Mouse (Mus musculus): ENCODE data around the gene Acyp2. TPM values are rescaled to one million over a fixed set of nuclear protein-coding genes. Genes with fewer than 3 reads are reported as not detected.

Gene Acyp2
- polyA plus RNA-seq, 1 experiment from 2014 or later = 50.0 TPM

DNA sequence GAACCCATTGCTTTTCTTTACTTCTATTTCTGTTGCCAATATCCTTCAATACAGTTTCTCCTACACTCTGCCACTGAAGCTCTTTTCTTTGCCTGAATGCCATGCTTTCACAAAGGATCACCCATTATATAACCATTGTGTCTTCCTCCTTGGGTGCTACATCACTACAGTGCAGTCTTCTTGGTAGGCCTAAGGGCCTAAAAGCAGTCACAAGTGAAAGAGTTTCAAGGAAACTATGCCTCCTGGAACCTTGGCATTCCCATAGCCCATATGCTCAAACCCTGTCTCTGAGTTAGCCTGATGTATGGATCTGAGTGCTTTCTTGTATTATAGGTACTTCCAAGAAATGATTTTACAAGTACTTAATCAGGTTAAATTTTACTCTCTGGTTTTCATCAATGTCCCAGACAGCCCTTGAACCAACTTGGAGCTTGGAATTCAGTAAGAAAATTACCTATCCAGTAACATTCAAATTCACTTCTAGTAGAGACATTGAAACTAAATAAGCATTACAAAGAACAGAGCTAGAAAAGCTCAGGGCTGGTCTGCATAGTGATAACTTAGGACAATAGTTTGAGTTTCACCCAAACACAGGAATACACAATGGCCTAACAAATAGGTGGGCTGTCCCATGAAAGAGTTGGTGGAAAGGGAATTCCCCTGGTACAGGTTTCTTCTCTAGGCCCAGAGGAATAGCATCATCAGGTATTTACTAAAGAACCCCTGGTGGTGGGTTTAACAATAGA is 157.7 kb downstream of the Acyp2 start:
- Histone ChIP-seq H3K27ac (no peak overlapping the region), H3K9ac (ENCODE audit: low read depth, low read length) (no peak overlapping the region), H3K4me3 (replicated peaks; ENCODE audit: low read depth, low read length) (no peak overlapping the region), H3K9me3 (replicated peaks; ENCODE audit: low read length) (no peaks in the 10 kb centered on the region), H3K27me3 (ENCODE audit: insufficient read depth, low read length) (no peaks in the 10 kb centered on the region), H3K4me2 (ENCODE audit: low read length) (no peak overlapping the region), H3K36me3 (ENCODE audit: insufficient read depth, low read length) (no peaks in the 10 kb centered on the region), H3K4me1 (replicated peaks; ENCODE audit: insufficient read depth, low read length) (no peaks in the 10 kb centered on the region)
- DNase-seq (ENCODE audit: low spot score) (no peak), ATAC-seq (replicated peaks; ENCODE audit: low FRiP score, low read depth) (no peak)
- no peak for TF ChIP-seq CTCF (IDR thresholded peaks at IDR 0.05; ENCODE audit: low read depth)

DNA sequence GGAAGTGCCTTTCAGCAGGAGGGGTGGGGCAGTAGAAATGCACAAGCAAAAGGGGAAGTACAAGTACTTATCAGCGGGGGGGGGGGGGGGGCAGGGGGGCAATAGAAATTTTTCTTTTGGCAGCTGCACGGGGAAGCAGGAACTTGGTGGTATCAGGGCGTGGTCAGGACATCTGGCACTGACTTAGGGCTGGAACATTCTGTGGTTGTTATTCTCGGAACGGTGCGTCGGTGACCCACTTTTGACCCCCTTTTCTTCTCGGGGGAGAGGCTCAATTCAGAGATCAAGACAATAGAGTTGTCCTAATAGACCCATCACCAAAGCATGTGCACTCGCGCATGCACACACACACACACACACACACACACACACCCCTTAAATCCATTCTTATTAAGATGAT is 161.2 kb downstream of the Acyp2 start:
- H3K27me3 ChIP-seq (ENCODE audit: insufficient read depth, low read length) = no peaks in the 10 kb centered on the region
- no peak for DNase-seq (ENCODE audit: low spot score)
- no peak overlapping the region for H3K27ac ChIP-seq
- no peak overlapping the region for H3K4me2 ChIP-seq (ENCODE audit: low read length)
- no peaks in the 10 kb centered on the region for H3K9me3 ChIP-seq (replicated peaks; ENCODE audit: low read length)
- H3K9ac ChIP-seq (ENCODE audit: low read depth, low read length) = no peak overlapping the region
- no peak overlapping the region for H3K4me3 ChIP-seq (replicated peaks; ENCODE audit: low read depth, low read length)
- no peaks in the 10 kb centered on the region for H3K4me1 ChIP-seq (replicated peaks; ENCODE audit: insufficient read depth, low read length)
- ATAC-seq (replicated peaks; ENCODE audit: low FRiP score, low read depth) = no peak
- H3K36me3 ChIP-seq (ENCODE audit: insufficient read depth, low read length) = no peaks in the 10 kb centered on the region
- TF ChIP-seq CTCF (IDR thresholded peaks at IDR 0.05; ENCODE audit: low read depth) = no peak
- 72% methylated on average over 10 of the region's 10 CpGs for WGBS

DNA sequence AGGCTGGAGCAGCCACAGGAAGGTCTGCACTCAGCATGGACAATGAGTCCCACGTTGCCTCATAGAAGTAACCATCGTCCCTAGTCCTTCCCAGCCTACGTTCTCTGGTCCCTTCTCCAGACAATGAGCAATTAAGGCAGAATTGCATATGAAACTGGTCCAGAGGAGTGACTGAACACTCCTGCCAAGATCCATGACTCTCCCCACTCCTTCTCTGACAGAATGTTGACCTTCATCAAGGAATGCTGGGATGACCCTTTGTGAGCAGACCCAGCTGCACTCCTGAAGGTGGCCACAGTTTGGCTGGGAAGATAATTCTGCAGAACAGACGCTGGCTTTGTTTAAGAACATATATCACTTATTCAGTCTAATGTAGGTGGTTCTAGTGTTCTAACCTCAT is 166.1 kb downstream of the Acyp2 start:
- H3K27me3 ChIP-seq (ENCODE audit: insufficient read depth, low read length) = no peaks in the 10 kb centered on the region
- no peaks in the 10 kb centered on the region for H3K4me1 ChIP-seq (replicated peaks; ENCODE audit: insufficient read depth, low read length)
- H3K36me3 ChIP-seq (ENCODE audit: insufficient read depth, low read length) = no peaks in the 10 kb centered on the region
- no peaks in the 10 kb centered on the region for H3K9me3 ChIP-seq (replicated peaks; ENCODE audit: low read length)
- no peak overlapping the region for H3K4me2 ChIP-seq (ENCODE audit: low read length)
- no peak overlapping the region for H3K9ac ChIP-seq (ENCODE audit: low read depth, low read length)
- no peak overlapping the region for H3K4me3 ChIP-seq (replicated peaks; ENCODE audit: low read depth, low read length)
- 65% methylated on average over 4 of the region's 4 CpGs for WGBS
- no peak overlapping the region for H3K27ac ChIP-seq
- DNase-seq (ENCODE audit: low spot score) = peak; percentile 33
- no peak for ATAC-seq (replicated peaks; ENCODE audit: low FRiP score, low read depth)
- no peak for TF ChIP-seq CTCF (IDR thresholded peaks at IDR 0.05; ENCODE audit: low read depth)

DNA sequence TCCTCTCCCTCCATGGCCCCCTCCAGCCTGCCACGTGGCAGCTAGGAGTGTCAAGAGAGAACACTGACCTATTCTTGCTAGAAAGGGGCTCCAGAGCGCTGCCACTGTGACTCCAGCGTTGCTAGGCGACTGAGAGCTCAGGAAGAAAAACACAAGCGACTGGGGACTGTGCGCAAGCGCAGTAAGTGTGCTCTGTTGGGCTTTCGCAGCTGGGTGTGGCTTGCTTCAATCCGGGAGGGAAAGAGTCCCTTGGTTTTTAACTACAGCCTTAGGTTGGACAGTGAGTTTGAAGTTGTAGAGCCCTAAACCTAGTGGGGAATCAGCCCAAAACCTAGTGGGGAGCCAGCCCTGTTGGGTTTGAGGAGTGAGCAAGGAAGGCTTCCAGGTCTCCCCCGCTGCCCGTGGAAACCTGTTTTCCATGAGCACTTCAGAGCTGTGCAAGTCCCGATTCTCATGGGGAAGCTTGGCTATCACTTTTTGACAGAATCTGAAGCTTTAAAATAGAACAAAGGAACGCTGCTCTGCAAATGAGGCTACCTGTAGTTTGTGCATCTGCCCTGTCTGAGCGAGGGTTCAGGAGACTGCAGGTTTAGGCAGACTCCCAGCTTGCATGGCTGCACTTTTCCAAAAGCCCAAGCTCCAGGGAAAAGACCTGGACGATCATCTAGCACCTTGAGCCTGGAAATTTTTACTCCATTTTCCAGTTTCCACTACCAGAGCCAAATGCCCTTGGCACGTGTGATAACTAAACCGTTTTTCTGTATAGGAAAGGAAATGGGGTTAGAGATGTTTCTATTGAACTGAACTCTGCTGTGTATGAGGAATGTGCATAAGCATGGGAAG is 177.4 kb downstream of the Acyp2 start, which contains the start of gene 4930505A04Rik:
Gene 4930505A04Rik (minus strand): TSS at position 77 of the 843 bp plus-strand sequence.
- no peaks in the 10 kb centered on the region for H3K36me3 ChIP-seq (ENCODE audit: insufficient read depth, low read length)
- WGBS = 4% methylated on average over 17 of the region's 17 CpGs
- no peaks in the 10 kb centered on the region for H3K4me1 ChIP-seq (replicated peaks; ENCODE audit: insufficient read depth, low read length)
- peak within 1 kb of the TSS; percentile 69 for H3K4me2 ChIP-seq (ENCODE audit: low read length)
- no peak for TF ChIP-seq CTCF (IDR thresholded peaks at IDR 0.05; ENCODE audit: low read depth)
- H3K27me3 ChIP-seq (ENCODE audit: insufficient read depth, low read length) = no peaks in the 10 kb centered on the region
- ATAC-seq (replicated peaks; ENCODE audit: low FRiP score, low read depth) (peak; percentile 93), DNase-seq (ENCODE audit: low spot score) (peak; percentile 97)
- peak within 1 kb of the TSS; percentile 34 for H3K4me3 ChIP-seq (replicated peaks; ENCODE audit: low read depth, low read length)
- H3K9me3 ChIP-seq (replicated peaks; ENCODE audit: low read length) = no peaks in the 10 kb centered on the region
- H3K27ac ChIP-seq = peak within 1 kb of the TSS; percentile 38
- peak within 1 kb of the TSS; percentile 59 for H3K9ac ChIP-seq (ENCODE audit: low read depth, low read length)

DNA sequence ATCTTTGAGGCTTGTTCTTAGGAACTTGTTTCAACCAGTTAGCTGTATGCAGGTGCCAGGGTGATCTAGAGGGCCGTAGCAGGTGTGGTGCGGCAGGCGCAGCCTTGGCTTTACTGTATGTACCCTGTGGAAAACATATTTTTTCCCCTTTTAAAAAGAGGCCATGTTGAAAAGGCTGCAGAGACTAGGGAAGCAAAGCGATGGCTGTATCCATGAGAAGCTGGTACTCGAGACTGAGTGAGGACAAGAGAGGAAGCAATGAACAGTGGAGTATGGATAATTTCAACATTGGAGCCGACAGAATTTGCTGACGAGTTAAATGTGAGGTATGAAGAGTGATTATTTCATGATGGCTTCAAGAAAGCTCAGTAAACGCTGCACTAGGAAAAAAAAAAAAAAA is 178.2 kb downstream of the Acyp2 start:
- Histone ChIP-seq H3K27ac (no peak overlapping the region), H3K9ac (ENCODE audit: low read depth, low read length) (no peak overlapping the region)
- no peak for TF ChIP-seq CTCF (IDR thresholded peaks at IDR 0.05; ENCODE audit: low read depth)

More for the DNA sequence above, 178.2 kb downstream of the Acyp2 start:
- Histone ChIP-seq H3K36me3 (ENCODE audit: insufficient read depth, low read length) (no peaks in the 10 kb centered on the region), H3K4me1 (replicated peaks; ENCODE audit: insufficient read depth, low read length) (no peaks in the 10 kb centered on the region), H3K27me3 (ENCODE audit: insufficient read depth, low read length) (no peaks in the 10 kb centered on the region), H3K4me2 (ENCODE audit: low read length) (peak overlapping the region; percentile 69; the same call in 1 of the 2 replicates), H3K9me3 (replicated peaks; ENCODE audit: low read length) (no peaks in the 10 kb centered on the region), H3K4me3 (replicated peaks; ENCODE audit: low read depth, low read length) (no peak overlapping the region)
- ATAC-seq (replicated peaks; ENCODE audit: low FRiP score, low read depth) (no peak), DNase-seq (ENCODE audit: low spot score) (no peak)
- WGBS = 68% methylated on average over 8 of the region's 8 CpGs

Other genes with a start within 250 kb of the Acyp2 start
- gene 4930505A04Rik, start 177.8 kb downstream of the Acyp2 start, polyA plus RNA-seq (2015; fragmentation: Nextera tagmentation; extraction: Ambion mirVana) = 0.14 TPM in 1 of 2 replicates, not detected in the other
- 15.3 and 17.0 TPM in 2 replicates for gene Psme4, start 122.1 kb upstream of the Acyp2 start, polyA plus RNA-seq (2015; fragmentation: Nextera tagmentation; extraction: Ambion mirVana)
- 0.04 and 0.11 TPM in 2 replicates for gene Gpr75, start 235.8 kb upstream of the Acyp2 start, polyA plus RNA-seq (2015; fragmentation: Nextera tagmentation; extraction: Ambion mirVana)
- 20.7 and 24.0 TPM in 2 replicates for gene Asb3, start 235.8 kb upstream of the Acyp2 start, polyA plus RNA-seq (2015; fragmentation: Nextera tagmentation; extraction: Ambion mirVana)

Measured in kidney, postnatal 0 days (tissue).